Mouse (Mus musculus) ES-Bruce4 (cell line): Measurements from ENCODE around the gene Pklr. TPM values are rescaled to one million over a fixed set of nuclear protein-coding genes. Genes with fewer than 3 reads are reported as not detected.

ENCODE experiments used
- H3K27ac ChIP-seq: 2 replicates; pipeline ENCODE4 v1.5.1; 2012; ENCODE audit warnings: low read length, inconsistent platforms; ENCODE audit not compliant: insufficient read depth
- H3K27me3 ChIP-seq: 2 replicates; pipeline ENCODE4 v1.6.1; 2012; ENCODE audit warnings: mild to moderate bottlenecking, low read length, inconsistent platforms; ENCODE audit not compliant: control insufficient read depth, poor library complexity, insufficient read depth, severe bottlenecking
- H3K36me3 ChIP-seq: 2 replicates; pipeline ENCODE4 v1.6.1; 2012; ENCODE audit warnings: inconsistent platforms, mild to moderate bottlenecking, low read length, moderate library complexity; ENCODE audit not compliant: control insufficient read depth, poor library complexity, insufficient read depth, severe bottlenecking
- H3K4me1 ChIP-seq: one replicate; pipeline ENCODE4 v1.8.1; 2011; ENCODE audit warnings: low read length; ENCODE audit not compliant: control insufficient read depth, insufficient read depth
- H3K4me3 ChIP-seq: 2 replicates; pipeline ENCODE4 v1.5.1; 2011; ENCODE audit warnings: low read depth, mild to moderate bottlenecking, low read length
- H3K9ac ChIP-seq: 2 replicates; pipeline ENCODE4 v1.6.1; 2012; ENCODE audit warnings: low read depth, mild to moderate bottlenecking, inconsistent platforms; ENCODE audit not compliant: poor library complexity, severe bottlenecking
- H3K9me3 ChIP-seq: replicated peaks from 2 replicates; pipeline ENCODE4 v1.6.1; 2012; ENCODE audit warnings: mild to moderate bottlenecking, low read length, inconsistent platforms; ENCODE audit not compliant: control insufficient read depth, poor library complexity, insufficient read depth, severe bottlenecking
- CTCF ChIP-seq: IDR thresholded peaks from one replicate; pipeline ENCODE4 v1.8.1; 2011; ENCODE audit warnings: low read depth, low read length
- EP300 ChIP-seq: IDR thresholded peaks from 2 replicates; pipeline ENCODE4 v1.6.1; 2011; ENCODE audit warnings: low read depth, low read length; ENCODE audit not compliant: insufficient read depth
- POLR2A ChIP-seq: IDR thresholded peaks from one replicate; pipeline ENCODE4 v1.8.1; 2011; ENCODE audit warnings: low read length; ENCODE audit not compliant: insufficient read depth
- polyA plus RNA-seq: library from polyadenylated mRNA; stranded (reverse); fragments of >200 nt; gene quantifications from 2 replicates; pipeline ENCODE4 v1.2.4, GENCODE M21; 2011; ENCODE audit warnings: low read depth; ENCODE audit not compliant: missing spikeins, insufficient read depth, insufficient read length

Gene Pklr
- polyA plus RNA-seq, 1 experiment = 0.21 TPM

DNA sequence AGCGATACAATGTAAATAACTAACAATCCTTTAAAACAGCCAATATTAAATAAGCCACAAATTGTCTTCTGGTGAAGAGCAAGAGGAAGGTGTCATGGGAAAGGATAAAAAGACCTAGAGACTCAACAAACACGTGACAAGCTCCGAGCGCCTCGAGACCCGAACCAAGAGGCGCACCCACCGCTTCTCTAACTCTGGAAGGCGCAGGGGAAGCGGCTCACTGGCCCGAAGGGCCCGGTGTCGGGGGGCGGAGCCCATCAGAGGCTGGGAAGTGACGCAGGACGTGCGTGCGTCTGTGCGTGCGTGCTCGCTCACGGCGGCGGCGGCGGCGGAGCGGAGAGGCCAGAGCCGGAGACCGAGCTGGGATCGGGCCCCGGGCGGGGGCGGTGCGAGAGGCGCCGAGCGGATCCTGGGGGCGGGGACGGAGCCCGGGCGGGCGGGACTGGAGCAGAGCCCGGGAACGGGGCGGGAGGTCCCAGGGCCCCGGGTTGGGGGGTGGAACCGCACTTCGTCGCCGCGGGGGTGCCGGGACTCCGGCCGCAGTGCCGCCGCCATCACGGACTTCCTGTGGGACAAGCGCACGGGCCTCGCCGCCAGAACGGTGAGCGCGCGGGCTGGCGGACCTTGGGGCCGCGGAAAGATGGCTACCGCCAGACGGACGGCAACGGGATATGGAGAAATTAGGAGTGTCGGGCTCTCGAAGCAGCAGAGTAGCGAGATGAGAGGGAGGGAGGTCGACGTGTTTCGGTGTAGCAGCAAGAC, 28.7 kb downstream of the Pklr start, which contains the start of gene Clk2:
Gene Clk2 (plus strand): TSS at position 290 of the 762 bp plus-strand sequence.
- no peaks in the 10 kb centered on the region for H3K27me3 ChIP-seq
- peak within 1 kb of the TSS; percentile 98 for H3K9ac ChIP-seq
- peak within 1 kb of the TSS; percentile 99 for H3K4me3 ChIP-seq
- peak within 1 kb of the TSS; percentile 88 for H3K27ac ChIP-seq
- no peaks in the 10 kb centered on the region for H3K4me1 ChIP-seq
- H3K9me3 ChIP-seq = no peaks in the 10 kb centered on the region
- TF ChIP-seq POLR2A (peak; percentile 85), CTCF (no peak), EP300 (no peak)
- peaks cover 30% of the 10 kb centered on the region for H3K36me3 ChIP-seq

- H3K4me1 ChIP-seq = no peaks in the 10 kb centered on the region
- peak overlapping the region; percentile 68 for H3K27ac ChIP-seq
- TF ChIP-seq EP300 (no peak), POLR2A (no peak), CTCF (no peak)
- no peaks in the 10 kb centered on the region for H3K27me3 ChIP-seq
- peaks cover 37% of the 10 kb centered on the region for H3K36me3 ChIP-seq
- H3K9ac ChIP-seq = peak overlapping the region; percentile 98
- H3K9me3 ChIP-seq = no peaks in the 10 kb centered on the region
- H3K4me3 ChIP-seq = peak overlapping the region; percentile 99
Measured at GRCm38 (mm10) chr3:89165268-89165870, 29.4 kb downstream of the Pklr start.

GRCm38 (mm10) chr3:89166945-89167344, 31.0 kb downstream of the Pklr start:
- H3K27ac ChIP-seq = no peak overlapping the region
- no peaks in the 10 kb centered on the region for H3K9me3 ChIP-seq
- H3K36me3 ChIP-seq = peaks cover 51% of the 10 kb centered on the region
- H3K9ac ChIP-seq = no peak overlapping the region
- TF ChIP-seq POLR2A = no peak
- TF ChIP-seq EP300 = no peak
- no peak for TF ChIP-seq CTCF
- H3K4me1 ChIP-seq = no peaks in the 10 kb centered on the region
- H3K27me3 ChIP-seq = no peaks in the 10 kb centered on the region
- H3K4me3 ChIP-seq = no peak overlapping the region

DNA sequence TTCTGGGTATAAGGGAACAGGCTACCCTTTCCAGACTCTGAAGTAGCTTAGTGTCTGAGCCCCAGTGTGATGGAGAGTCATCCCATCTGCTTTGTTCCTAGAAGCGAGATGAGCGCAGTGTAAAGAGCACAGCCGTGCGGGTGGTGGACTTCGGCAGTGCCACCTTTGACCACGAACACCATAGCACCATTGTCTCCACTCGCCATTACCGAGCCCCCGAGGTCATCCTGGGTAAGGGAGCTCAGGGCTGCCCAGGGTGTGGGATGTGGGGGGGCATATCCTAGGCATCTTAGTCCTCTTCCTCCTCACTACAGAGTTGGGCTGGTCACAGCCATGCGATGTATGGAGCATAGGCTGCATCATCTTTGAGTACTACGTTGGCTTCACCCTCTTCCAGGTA, 38.9 kb downstream of the Pklr start:
- no peaks in the 10 kb centered on the region for H3K4me1 ChIP-seq
- no peaks in the 10 kb centered on the region for H3K9me3 ChIP-seq
- H3K27me3 ChIP-seq = no peaks in the 10 kb centered on the region
- TF ChIP-seq POLR2A = no peak
- no peak for TF ChIP-seq CTCF
- TF ChIP-seq EP300 = no peak
- H3K4me3 ChIP-seq = no peak overlapping the region
- H3K27ac ChIP-seq = no peak overlapping the region
- H3K36me3 ChIP-seq = peaks cover 67% of the 10 kb centered on the region
- H3K9ac ChIP-seq = no peak overlapping the region

- no peak overlapping the region for H3K9ac ChIP-seq
- no peaks in the 10 kb centered on the region for H3K27me3 ChIP-seq
- no peak overlapping the region for H3K27ac ChIP-seq
- H3K36me3 ChIP-seq = peaks cover 60% of the 10 kb centered on the region
- TF ChIP-seq CTCF (no peak), POLR2A (no peak), EP300 (no peak)
- no peaks in the 10 kb centered on the region for H3K4me1 ChIP-seq
- no peaks in the 10 kb centered on the region for H3K9me3 ChIP-seq
- H3K4me3 ChIP-seq = no peak overlapping the region
Measured at GRCm38 (mm10) chr3:89175544-89175943, 39.6 kb downstream of the Pklr start.

DNA sequence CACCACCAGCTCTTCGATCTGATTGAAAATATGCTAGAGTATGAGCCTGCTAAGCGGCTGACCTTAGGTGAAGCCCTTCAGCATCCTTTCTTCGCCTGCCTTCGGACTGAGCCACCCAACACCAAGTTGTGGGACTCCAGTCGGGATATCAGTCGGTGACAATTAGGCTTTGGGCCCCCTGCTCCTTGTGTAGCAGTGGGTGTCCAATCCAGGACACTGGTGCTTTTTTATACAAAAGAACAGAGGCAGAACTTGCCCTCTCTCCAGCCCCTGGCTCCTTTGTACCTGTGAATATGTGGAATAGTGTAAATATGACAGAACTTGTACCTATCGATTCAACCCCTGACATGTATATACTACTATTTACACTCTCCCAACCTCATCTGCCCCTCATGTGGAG, 40.5 kb downstream of the Pklr start:
- no peaks in the 10 kb centered on the region for H3K9me3 ChIP-seq
- no peak overlapping the region for H3K4me3 ChIP-seq
- TF ChIP-seq POLR2A (no peak), CTCF (no peak), EP300 (no peak)
- peaks cover 54% of the 10 kb centered on the region for H3K36me3 ChIP-seq
- H3K4me1 ChIP-seq = no peaks in the 10 kb centered on the region
- H3K27ac ChIP-seq = 0 out of 2 replicates have a peak overlapping the region, but pooled peaks have one; percentile 17
- no peak overlapping the region for H3K9ac ChIP-seq
- no peaks in the 10 kb centered on the region for H3K27me3 ChIP-seq
